Mouse (Mus musculus) heart, postnatal 14 days (tissue): Measurements from ENCODE around the gene Lrp2. TPM values are rescaled to one million over a fixed set of nuclear protein-coding genes. Genes with fewer than 3 reads are reported as not detected.

ENCODE experiments used
- DNase-seq, 2 experiments: peaks; one replicate each; pipeline ENCODE4 v3.0.0; 2021 to 2022
- intact Hi-C: fragments of 180-260 bp; cut with DNase I; formaldehyde crosslinking; loops from one replicate; pipeline ENCODE4 v1.15.1; 2025
- total RNA-seq, 2 experiments: library from RNA; stranded (reverse); gene quantifications; 2 replicates each; pipeline ENCODE4 v1.2.3; 2021

The Lrp2 gene
- total RNA-seq, 2 experiments from 2014 or later = 1.4 to 1.8 TPM

DNA sequence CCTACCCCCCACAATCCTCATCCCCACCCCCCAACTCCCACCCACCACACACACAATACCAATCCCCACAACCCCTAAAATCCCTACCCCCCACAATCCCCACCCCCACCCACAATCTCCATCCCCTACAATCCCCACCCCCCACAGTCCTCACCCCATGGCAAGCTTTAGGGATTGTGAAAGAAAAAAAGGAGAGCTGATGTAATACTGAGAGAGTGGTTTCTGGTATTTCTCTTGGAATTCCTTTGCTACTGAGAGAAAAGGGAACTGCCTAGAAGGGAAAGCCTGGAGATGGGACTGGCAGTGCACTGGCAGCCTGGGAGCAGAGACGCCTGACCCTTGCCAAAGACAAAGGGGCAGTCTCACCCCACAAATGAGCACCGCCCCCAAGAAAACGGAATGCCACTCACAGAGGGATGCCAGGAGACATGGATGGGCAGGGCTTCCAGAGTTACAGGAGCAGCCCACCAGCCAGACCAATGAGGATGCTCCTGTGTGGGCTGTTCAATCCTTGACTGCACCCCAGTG is 54.3 kb downstream of the Lrp2 start:
- DNase-seq = no peak
- intact Hi-C loops = no loop called here

DNA sequence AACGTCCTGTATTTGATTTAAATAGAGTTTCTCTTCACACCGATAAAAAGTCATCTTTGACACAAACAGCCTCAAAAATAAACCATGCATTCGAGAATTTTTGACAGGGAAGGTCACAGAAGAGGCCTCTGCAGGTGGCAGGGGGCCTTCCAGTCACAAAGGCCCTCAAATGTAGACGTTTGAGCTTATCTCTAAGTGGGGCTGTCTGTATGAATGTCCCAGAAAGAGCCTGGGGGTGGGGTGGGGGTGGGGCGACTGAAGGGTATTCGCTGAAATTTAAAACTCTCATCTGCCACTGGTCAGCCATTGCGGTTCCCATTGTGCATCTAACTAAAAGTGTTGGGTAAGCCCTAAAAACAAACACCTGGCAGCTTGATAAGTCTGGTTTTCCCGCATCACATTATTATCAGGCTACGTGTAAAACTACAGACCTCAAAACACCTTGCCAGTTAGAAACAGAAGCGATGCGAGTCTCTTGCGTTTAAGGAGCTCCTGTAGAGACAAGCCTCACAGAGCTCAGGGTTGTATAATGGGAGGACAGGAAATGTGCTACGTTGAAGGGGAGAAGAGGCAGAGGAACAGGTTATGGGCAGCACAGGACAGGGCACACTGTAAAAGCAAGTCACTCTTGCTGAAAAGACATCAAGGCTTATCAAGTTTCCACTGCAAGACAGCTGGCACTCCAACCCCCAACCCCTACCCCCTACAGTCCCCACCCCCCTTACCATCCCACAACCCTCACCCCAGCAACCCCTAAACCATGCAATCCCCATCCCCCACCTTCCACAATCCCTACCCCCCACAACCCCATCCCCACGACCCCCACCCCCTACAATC is 55.0 kb downstream of the Lrp2 start:
- intact Hi-C loops = no loop called here
- no peak for DNase-seq

DNA sequence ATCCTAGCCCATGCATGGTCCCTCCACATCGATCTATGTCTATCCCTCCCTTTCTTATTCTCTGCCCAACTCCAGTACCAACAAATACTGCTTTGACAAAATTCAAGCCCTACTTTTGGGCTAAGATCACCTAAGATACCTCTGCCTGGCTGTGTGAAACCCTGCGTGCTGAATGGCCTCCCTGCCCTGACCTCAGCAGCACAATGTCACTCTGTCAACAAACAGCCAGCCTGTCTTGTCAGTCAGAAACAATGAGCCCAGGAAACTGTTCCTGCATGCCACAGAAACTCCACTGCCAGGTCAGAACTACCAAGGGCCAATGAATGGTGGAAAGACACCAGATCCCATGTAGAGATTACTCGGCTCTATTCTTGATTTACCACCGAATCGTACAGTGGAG is 55.7 kb downstream of the Lrp2 start:
- intact Hi-C loops = no loop called here
- DNase-seq = no peak

DNA sequence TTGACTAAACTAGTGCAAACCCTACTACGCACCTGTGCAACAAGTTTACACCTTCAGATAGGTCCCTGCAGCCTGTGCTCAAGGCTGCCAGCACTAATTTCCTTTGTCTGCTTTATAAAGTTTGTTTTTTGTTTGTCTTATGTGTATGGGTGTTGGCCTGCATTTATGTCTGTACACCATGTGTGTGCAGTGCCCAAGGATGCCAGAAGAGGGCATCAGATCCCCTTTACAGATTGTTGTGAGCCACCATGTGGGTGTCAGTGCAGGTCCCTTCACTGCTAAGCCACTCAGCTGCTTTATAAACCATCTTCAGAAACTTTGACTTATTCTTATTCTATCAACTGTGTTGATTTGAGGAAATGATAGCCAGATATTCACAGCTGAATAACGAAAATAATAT is 65.6 kb downstream of the Lrp2 start:
- intact Hi-C loops = no loop called here

DNA sequence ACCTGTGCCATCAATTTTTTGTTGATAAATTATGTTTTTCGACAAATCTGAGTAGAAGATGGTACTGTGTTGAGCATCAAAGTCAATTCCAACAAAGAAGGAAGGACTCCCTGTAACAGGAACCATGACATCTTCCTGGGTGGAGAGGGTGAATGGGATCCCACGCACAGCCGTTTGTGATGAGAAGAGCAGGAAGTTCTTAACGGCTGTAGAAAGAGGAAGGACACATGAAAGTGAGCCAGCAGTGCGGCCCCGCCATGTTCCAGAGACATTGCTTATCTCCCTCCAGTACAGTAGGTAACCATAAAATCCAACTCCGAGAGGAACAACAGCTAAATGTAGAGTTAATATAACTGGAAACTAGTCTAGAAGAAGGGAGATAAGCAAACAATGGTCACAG is 67.6 kb downstream of the Lrp2 start:
- DNase-seq = no peak
- intact Hi-C loops = no loop called here

More for the DNA sequence above, 65.6 kb downstream of the Lrp2 start:
- DNase-seq = no peak

DNA sequence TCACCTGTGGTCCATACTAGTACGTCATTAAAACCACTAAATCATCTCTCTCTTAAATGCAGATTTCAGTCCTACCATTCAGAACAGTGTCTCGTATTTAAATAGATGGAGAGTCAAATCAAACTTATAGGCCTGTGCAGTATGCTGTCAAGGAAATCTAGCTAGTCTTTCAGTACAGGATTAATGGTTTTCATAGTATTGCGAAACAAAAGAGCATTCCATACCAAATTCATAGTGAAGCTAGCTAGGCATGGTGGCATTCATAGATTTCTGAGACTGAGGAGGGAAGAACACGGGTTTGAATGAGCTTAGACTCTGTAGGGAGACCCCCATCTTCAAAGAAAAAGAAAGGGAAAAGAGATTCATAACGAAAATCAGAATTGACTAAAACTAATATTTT is 74.1 kb downstream of the Lrp2 start:
- intact Hi-C loops = no loop called here
- no peak for DNase-seq

DNA sequence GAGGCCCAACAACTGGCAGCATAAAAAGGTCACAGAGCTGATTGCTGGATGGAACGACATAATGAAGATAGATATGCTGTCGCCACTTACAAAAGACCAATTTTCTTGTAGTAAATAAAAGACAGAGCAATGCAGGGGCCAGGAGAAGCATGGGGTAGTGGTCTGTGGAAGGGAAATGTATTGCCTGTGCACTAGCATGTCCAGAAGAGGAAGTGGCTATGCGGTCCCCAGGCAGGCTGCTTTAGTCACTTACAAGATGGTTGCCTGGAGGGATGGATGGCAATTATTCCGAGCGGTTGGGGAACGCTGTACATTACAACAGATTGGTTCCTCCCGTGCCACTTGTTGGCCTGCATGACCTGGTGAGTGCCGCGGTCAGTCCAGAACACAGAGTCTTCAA is 85.5 kb downstream of the Lrp2 start:
- intact Hi-C loops = no loop called here
- DNase-seq = no peak

DNA sequence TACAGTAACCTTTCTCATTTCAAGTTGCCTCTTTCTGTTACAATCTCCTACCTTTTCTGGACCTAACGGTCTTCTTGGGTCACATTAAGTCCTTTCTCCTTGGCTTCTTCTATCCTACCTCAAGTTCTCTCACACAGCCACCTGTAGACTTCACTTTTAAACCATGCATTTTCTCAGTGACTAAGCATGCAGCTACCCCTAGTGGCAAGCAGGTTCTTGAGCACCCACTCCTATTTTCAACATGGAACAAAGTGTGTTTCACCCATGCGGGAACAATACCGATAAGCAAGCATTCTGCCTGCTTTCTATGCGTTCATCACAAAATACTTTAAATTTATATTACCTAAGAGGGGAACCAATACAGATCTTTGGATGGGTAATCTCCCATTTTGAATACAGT is 92.7 kb downstream of the Lrp2 start:
- no peak for DNase-seq

DNA sequence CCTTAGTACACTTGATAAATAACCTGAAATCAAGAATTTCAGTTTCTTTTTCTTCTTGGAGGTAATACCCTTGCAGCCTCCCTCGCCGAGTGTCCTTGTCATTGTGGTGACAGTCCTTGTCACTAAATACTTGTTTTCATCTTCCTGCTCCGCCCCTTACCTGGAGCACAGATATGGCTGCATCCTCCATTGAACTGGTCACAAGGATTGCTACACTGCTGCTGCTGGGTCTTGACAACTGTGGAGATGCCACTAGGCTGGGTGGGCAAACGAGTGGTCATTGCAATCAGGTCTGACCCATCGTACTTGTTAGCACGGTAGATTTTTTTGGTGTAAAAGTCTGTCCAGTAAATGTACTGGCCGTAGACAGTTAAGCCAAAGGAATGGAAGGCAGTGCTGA is 104.9 kb downstream of the Lrp2 start:
- no peak for DNase-seq
- intact Hi-C loops = no loop called here

More for the DNA sequence above, 92.7 kb downstream of the Lrp2 start:
- intact Hi-C loops = no loop called here

DNA sequence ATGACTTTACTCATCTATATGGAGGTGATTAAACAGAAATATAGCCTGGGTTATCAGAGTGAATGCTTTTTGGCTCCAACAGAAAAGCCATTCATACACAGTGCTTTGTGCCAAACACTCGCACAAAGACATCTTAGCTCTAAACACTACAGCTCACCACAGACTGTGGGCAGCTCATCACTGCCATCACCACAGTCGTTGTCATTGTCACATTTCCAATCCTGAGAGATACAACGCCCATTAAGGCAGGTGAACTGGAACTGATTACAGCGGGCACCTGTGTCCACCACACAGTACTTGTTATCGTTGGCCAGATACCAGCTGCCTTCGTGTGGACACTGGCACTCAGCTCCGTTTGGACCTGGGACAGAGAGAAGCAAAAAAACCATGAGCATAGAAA is 106.0 kb downstream of the Lrp2 start:
- DNase-seq = no peak
- intact Hi-C loops = no loop called here

DNA sequence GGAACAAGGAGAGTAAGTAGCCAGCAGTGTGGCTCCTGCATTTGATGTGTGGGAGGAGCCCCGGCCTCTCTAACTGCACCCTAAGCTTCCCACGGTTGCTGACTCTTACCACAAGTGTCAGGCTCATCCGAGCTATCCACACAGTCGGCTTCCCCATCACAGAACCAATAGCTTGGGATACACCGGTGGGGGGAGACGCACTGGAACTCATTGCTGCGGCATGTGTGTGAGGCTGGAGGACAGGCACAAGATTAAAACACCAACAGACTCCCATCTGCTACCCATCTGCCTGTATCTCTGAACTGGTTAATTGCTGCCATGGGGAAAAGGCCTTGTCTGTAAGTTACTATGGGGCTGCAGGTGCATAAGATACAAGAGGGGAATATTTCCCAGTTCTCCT is 109.0 kb downstream of the Lrp2 start:
- intact Hi-C loops = no loop called here
- no peak for DNase-seq

DNA sequence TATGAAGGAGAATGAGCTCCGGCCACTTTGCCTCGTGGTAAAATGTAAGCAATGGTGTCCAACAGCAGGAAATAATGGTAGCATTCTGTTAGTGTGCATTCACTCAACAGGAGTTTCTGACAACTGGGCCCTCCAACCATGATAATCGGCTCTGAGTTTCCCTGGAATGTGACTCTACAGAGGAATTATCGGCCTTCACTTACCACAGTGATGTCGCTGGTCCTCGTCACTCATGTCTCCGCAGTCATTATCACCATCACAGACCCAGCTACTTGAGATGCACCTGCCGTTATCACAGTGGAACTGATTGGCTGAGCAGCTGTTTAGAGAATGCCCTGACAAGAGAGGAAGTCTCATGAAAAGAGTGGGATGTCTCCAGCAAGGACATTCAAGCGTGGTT is 110.7 kb downstream of the Lrp2 start:
- no peak for DNase-seq
- intact Hi-C loops = no loop called here

DNA sequence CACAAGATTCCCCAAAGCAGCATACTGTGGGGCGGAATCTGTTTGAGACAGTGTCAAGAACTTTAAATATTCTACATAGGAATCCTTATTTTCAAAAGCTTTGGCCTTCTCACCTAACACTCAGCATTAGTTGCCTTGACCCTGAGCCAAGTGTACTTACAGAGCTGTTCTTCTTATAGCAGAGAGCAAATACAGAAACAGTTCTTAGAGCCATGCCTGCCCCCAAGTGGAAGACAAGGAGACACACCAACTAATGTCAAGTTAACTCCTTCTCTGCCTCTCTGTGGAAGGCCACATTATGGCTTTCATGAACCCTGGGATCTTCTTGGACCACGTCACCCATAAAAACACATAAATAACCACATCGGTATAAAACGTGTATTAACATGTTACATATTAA is 114.0 kb downstream of the Lrp2 start:
- no peak for DNase-seq
- intact Hi-C loops = no loop called here

DNA sequence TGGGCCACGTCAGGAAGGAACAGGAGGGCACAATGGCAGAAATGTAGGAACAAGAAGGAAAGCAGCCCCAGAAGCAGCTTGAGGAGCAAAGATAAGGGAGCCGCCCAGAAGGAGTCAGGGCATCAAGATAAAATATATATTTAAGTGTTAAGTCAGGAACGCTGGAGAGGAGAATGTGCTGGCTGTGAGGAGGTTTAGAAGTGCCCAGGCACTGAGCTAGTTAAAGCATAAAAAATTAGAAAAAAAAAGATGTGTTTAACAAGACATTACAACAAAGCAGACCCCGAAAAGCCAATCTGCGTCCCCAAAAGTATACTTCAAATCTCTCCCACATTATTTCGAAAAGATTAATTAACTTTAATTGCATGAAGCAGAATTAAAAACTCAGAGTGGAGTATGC is 122.3 kb downstream of the Lrp2 start:
- no peak for DNase-seq
- intact Hi-C loops = no loop called here

DNA sequence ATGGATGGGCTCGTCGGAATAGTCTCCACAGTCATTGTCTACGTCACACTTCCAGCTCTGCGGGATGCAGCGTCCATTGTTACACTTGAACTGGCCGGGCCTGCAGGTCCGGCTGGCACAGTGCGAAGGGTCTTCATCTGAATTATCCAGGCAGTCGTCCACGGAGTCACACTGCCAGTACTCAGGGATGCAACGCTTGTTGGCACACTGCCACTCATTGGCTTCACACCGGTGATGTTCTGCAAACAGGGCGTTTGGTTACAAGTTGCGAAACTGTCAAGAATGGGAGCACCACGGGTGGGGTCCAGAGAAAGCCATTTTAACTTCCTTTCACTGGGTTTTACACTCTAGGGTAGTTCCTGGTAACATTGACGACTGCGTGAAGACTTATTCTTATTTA is 126.4 kb downstream of the Lrp2 start:
- DNase-seq = no peak
- intact Hi-C loops = no loop called here

DNA sequence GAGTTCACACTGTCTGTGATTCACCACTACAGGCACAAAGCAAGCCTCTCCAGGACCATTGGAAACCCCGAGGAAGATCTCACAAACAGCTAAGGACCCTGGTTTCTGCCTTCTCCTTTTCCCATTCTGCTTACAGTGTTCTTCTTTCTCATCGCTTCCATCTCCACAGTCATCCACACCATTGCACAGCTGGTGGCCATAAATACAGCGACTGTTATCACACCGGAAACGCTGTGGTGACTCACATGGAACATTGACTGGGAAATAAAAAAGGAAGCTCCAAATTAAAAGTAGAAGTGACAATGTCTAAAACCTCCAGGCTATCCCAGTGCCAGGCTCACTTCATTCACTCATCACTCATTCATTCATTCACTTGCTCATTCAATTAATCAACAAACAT is 134.7 kb downstream of the Lrp2 start:
- no peak for DNase-seq
- intact Hi-C loops = no loop called here

DNA sequence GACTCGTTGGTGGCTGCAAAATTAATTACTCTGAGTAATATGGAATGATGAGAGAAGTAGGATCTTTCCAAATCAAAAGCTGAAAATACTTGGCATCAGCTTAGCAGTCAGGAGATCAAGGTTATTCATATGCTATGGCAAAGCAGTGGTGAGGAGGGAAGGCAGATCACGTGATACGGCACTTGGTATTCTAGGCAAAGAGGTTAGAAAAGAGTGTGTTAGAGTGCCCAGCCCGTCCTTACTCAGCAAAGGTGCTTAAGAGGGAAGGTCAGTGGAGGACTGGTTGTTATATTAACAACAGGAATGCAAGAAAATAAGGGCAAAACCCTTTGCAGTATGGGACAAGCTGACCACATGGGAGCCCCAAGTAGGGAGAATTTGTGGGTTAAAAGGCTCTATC is 137.3 kb downstream of the Lrp2 start:
- no peak for DNase-seq
- intact Hi-C loops = no loop called here

DNA sequence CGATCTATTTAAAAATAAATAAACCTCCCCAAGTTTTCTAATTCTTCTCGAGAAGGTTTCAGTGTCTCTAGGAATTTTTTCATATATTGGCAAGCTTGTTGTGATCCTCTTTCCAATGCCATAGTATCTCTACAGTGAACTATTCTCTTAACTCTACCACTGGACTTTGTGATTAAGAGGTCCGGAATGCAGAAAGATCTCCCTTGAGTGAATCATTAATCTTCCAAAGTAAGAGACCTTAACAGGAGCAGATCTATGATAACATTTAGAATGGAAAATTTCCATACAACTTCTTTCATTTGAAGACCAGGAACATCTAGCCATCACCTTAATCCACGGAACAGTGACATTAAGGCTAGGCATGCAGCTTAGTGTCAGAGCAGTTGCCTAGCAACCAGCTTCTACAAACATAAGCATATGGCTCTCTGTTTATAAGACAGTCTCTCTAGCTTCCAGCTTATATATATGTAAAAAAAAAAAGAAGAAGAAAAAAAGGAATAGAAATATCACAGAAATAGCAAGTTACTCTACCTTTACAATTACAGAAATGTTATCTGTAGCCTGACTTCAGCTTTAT is 139.9 kb downstream of the Lrp2 start:
- DNase-seq = no peak
- intact Hi-C loops = no loop called here

DNA sequence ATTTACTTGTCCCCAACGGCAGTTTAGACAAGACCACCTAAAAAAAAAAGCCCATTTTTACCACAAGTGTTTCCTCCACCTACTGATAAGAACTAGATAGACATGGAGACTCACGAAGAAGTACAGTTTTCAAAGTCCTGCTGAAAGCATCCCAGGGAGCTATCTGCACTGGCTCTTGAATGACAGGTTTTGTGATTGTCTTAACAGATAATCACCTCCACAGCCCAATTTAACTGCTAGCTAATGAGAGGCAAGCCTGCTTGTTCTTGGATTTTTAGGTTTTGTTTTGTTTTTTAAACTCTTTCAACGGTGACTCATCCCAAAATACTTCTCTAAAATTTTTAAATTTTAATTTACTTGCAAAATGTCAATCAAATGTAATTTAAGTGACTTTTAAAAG is 144.2 kb downstream of the Lrp2 start:
- DNase-seq = no peak
- intact Hi-C loops = no loop called here

DNA sequence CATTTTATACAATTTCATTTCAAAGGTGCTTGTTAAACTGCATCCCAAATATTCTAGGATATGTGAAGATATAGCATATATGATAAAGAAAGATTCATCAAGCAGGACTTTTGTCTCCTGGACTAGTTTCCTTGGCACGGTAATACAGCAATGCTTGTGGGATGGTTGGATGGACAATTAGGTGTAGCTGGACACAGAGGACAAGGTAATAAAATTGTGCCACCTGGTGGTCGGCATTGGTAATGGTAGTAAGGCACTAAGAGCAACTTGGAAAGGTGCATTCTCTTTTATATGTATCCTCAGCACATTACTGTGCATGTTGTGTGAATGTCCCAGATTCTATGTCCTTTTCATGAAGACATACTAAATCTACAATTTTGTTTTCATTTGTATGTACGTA is 157.7 kb downstream of the Lrp2 start:
- DNase-seq = peak; percentile 64 to 82
- intact Hi-C loops = loop anchor here (1.0 to 2.0 kb wide), 3 partner anchors 151 to 865 kb away; no protein-coding TSS in a partner anchor

DNA sequence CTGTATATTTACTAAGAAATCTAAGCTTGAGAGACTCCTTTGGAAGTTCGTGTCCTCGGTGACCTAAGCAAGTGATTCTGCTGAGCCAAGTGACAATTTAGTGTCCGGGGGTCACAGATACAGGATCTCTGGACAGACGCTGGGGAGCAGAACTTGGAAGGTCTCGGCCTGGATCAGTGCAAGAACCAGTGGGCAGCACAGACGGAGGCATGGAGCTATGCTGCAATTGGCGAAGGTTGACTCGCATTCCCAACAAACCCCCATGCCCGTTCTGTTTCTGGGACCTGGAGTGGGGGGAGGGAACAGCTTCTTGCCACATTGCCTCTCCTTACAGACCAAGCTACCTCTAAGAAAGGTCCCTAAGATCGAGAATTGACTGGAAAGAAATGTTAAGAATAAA is 158.7 kb downstream of the Lrp2 start:
- intact Hi-C loops = no loop called here
- DNase-seq = no peak

DNA sequence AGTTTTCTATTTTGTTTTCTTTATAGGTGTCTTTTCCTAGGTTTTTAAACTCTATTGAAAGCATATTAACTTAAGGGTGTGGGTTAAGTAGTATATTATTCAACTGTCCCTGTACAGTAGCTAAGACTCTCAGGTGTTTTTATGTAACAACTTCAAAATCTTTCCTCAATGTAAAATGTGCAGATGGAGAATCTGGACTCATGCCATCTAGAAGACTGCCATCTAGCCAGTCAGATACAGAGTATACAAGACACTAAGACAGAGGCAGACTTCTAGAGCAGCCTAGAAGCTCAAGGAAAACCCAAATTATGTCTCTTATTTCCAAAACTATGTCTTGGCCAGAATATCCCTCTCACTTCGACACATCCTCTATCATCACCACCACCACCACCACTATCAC is 159.8 kb downstream of the Lrp2 start:
- DNase-seq = no peak
- intact Hi-C loops = no loop called here
